Mouse (Mus musculus) cerebellum, adult (tissue): ENCODE results near the gene Tuba4a.

Source experiments
- ATAC-seq: cut with Nextera tagmentation; 2 replicates; pipeline ENCODE4 v1.9.2; 2017; ENCODE audit warnings: mild to moderate bottlenecking, moderate library complexity, mixed read lengths; ENCODE audit not compliant: insufficient number of reproducible peaks, low FRiP score, low TSS enrichment

Gene Tuba4a

GRCm38 (mm10) chr1:75219531-75219930 is at the start of gene Tuba4a:
Gene Tuba4a (minus strand): TSS chr1:75219865.
- peak; percentile 10; the same call in 1 of the 2 replicates for ATAC-seq

DNA sequence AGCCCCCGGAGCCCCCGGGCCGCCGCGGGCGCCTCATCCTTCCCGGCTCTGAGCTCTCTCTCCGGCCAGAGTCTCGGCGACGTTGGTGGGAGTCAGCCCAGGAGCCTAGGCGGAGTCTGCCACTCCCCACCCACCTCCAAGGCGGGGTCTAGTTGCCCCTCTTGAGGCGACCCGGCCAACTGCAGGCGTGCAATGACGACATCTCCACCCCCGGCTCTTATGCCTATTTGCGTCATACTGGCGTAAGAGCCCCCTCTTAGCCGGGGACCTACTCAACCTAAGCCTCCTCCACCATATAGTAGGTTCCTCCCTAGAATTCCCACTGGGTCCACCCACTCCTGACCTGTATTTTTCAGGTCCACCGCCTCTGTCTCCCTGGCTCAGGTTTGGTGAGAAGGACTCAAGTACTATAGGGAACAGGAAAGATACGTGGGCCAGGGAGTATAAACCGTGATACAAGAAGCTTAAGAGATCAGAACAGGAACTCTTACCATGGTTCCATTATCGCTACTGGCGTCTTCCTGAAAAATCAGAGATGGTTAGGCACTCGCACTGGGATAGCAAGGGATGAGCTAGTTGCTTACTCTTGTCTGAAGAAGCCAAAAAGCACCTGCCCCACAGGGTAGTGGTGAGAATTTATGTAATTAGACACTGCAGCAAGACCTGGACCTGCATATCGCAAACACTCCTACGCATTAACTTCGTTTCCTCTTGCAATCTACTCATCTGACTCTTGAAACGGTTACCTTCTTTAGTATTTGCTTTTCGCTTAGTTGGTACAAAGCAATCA is 44.6 kb upstream of the Tuba4a start, which contains the start of gene Ptprn:
Gene Ptprn (minus strand): TSS at position 412 of the 790 bp plus-strand sequence.
- ATAC-seq = peak; percentile 80

GRCm38 (mm10) chr1:75262969-75263951 is 43.6 kb upstream of the Tuba4a start:
- no peak for ATAC-seq

DNA sequence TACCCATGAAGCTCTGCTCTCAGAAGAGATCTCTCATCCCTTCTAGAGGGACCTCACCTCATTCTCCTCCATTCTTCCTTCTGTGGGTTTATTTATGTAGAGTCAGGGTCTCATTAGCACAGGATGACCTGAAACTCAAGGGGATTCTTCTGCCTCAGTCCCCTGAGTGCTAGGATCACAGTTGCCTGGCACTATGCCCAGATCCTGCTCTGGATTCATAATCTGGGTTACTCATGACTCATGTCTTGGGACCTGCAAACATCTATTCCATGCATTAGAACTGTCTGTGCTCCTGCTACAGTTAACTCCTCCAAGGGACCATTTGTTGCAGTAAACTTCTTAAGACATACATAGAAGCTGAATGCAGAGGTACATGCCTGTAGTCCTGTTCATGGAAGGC is 41.6 kb upstream of the Tuba4a start:
- no peak for ATAC-seq

DNA sequence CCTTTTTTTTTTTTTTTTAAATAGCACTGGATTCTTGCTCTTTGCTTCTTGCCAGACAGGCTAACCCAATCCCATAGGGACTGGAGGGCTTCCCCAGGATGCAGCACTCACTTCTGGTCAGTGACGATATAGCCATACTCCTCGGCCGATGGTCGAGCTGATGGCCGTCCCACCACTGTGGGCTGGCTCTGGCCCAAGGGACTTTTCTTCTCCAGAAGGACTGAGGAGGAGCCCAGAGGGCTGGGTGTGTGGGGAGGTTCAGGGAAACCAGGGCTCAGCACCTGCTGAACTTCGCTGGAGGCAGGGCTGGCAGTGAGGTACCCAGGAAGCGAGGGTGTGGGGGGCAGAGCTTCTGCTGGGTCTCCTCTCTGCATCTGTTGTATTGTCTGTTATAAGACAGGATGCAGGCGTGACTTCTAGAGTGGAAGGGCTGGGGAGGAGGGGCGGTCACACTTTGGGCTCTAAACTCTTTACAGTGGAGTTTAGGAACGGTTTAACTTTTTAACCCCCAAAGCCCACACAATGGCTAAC is 35.9 kb upstream of the Tuba4a start:
- no peak for ATAC-seq

DNA sequence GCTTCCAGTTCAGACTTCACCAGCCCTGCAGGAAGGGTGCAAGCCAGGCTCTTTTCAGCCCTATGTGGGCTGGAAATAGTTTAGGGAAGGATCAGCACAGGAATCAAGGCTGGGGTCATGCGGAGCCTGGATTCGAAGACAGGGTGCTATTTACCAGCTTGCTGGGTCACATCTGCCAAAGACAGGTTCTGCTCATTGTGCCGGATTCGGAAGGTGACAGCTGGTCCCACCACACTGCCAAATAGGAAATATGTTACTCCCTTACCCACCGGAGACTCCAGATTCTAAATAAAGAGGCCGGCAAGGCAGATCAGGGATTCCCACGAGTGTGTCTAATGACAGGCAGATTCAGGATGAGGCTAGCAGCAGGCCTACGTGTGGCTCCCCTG is 35.0 kb upstream of the Tuba4a start:
- ATAC-seq = no peak; the same call in 1 of the 2 replicates

DNA sequence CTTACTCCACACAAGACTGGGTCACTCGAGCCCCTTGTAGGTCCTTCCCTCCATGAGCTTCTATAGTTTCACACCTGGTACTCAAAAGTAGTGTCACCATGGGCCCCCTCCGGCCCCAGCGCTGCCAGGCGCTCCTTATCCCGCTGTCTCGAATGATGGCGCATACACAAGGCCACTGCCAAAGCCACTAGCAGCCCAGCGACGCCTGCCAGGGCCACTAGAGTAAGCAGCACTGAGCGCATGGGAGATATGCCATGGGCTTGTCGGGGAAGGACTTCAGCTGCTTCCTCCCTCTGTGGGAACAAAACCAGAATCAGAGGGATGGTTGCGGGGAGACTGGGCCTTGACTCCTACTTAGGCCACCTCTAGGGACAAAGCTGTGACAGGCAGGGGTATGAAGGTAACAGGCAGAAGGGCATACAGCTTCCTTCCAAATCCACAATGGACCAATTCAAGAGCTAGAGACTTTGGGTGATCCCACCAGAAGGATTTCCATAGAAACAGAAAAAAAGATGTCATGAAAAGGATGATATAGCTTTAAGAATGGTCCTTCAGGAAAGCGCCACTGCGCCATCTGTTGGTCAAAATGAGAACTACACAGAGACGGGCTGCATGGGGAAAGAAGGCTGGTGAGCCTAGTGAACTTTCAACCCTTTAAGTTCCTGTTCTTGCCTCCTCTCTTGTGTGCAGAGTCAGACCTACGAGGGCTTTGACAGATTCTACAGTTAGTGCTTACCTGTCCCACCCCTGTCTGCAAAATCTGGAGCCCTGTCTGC is 34.4 kb upstream of the Tuba4a start:
- no peak; the same call in 1 of the 2 replicates for ATAC-seq

- ATAC-seq = no peak
Observed at GRCm38 (mm10) chr1:75253029-75253428, 33.4 kb upstream of the Tuba4a start.

DNA sequence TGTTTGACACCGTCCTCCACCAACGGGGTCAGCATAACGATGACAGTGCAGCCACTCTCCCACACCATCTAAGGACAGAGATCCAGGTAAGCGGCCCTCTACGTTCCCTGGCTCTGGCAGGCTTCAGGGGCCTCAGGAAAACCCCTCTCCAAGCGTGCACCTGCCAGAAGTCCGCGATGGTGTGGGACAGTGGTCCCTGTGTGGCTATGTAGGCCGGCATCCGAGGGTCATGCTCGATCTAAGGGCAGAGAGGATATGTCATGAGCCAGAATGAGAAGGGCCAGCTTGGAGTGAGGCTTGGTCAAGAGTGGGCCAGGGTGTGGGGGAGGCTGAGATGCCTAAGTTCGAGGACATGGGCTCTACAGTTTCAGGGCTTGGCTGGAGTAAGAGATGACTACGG is 32.6 kb upstream of the Tuba4a start:
- no peak for ATAC-seq

- peak; percentile 52 for ATAC-seq
Observed at GRCm38 (mm10) chr1:75251112-75251970, 31.7 kb upstream of the Tuba4a start.

DNA sequence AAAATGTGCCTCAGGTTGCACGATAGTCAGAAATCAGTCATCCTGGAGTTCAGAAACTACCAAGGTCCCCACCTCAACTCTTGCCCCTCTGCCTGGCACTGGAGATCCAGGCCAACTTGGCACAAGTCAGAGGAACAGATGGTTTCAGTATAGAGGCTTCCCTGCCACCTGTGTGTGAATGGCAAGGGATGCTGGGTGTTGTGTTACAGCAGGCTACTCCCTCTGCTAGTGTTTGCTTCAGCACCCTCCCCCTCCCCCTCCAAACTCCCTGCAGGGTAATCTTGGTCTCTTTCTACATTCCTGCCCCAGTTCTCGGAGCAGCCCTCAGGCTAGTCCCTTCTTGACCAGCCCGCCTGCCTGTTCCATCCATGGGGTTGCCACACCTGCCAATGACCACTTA is 30.8 kb upstream of the Tuba4a start:
- no peak for ATAC-seq

- no peak for ATAC-seq
Observed at GRCm38 (mm10) chr1:75248041-75248772, 28.5 kb upstream of the Tuba4a start.

GRCm38 (mm10) chr1:75247071-75247930 is 27.6 kb upstream of the Tuba4a start:
- ATAC-seq = no peak

DNA sequence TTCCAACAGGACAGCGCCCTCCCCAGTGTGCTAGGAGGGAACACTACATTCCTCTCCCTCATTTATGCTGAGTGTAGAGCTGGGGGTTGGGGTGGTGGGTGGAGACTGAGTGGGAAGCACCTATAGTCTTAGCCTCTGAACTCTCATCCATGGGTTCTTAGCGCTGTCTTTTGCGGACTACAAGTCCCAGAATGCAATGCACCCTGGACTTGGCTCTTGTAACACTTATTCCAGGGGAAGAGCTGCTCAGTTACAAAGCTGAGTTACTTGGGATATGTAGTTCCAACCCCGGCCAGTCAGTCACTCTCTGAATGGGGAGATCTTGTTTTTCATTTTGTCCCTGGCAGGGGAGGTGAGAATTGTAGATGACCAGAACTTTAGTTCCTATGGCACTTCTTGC is 25.2 kb upstream of the Tuba4a start:
- ATAC-seq = peak; percentile 54; the same call in 1 of the 2 replicates

GRCm38 (mm10) chr1:75244175-75244826 is 24.6 kb upstream of the Tuba4a start:
- no peak for ATAC-seq

- ATAC-seq = no peak
Observed at GRCm38 (mm10) chr1:75243411-75243810, 23.7 kb upstream of the Tuba4a start.

GRCm38 (mm10) chr1:75239591-75239990 is 19.9 kb upstream of the Tuba4a start:
- ATAC-seq = no peak
